Mouse (Mus musculus): ENCODE measurements around the gene Hfe2. TPM values are rescaled to one million over a fixed set of nuclear protein-coding genes. Genes with fewer than 3 reads are reported as not detected.
A peak's percentile ranks its signal among the peaks of the same experiment; 100 is the strongest.
"Not testable (repeated sequence)": the region's sequence is repeated elsewhere in the genome, so short reads cannot be mapped to it uniquely, and the experiment has no call there.

Hfe2 gene
- total RNA-seq, 2 experiments from 2014 or later = 1.7 to 1.8 TPM

DNA sequence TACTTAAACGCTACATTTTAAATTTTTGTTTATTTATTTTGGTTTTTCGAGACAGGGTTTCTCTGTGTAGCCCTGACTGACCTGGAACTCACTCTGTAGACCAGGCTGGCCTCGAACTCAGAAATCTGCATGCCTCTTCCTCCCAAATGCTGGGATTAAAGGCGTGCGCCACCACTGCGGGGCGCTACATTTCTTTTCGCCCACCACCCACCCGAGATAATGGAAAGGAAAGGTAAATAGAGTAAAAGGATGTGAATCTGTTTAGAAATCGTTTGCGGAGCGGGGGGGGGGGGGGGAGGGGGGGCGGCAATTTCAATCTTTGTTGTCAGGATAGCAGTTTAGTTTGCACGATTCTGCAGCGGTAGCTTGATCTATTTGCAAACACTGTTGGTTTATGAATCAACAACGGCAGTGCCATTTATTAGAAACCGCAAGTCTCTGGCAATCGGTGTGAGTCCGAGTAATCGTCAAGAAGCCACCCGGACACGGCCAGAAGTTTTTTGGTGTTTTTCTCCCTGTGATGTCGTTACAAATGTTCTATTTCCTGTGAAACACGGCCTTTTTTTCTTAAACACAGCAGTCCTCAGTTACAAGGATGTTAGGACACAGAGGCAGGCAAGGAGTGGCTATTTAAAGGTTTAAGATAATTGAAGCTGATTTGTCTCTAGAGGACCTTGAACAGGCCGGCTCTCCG, 37.2 kb upstream of the Hfe2 start:
- intact Hi-C loops (cut with DNase I) = no loop called here
- peak overlapping the region; percentile 48 for H3K4me3 ChIP-seq
- peak overlapping the region; percentile 76; the same call in 1 of the 2 replicates for H3K27ac ChIP-seq
- peak; percentile 17 for TF ChIP-seq CTCF (IDR thresholded peaks at IDR 0.05)
- no peak for DNase-seq (ENCODE audit: extremely low spot score in 1 of 2, low spot score in 2 of 2)

DNA sequence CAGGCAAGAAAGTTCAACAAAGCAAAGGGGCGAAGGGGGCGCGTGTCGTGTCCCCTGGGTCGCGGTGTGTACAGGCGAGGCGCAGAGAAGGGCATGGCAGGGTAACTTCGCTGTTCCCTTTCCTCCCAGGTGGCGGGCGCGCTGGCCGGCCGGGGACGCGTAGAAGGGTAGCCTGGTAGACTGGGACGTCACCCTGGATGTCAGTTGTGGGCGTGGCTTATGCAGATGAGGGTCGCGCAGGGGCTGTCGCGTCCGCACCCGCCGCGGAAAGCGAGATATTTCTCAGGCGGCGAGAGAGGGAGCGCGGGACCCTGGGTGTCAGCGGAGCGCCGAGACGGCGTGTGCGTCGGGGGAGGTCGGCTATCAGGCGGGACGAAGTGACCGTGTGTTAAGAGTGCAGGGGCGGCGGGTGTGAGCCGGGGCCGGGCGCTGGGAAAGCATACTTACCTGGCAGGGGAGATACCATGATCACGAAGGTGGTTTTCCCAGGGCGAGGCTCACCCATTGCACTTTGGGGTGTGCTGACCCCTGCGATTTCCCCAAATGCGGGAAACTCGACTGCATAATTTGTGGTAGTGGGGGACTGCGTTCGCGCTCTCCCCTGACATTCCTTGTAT, 36.6 kb upstream of the Hfe2 start:
- H3K4me3 ChIP-seq = peak overlapping the region; percentile 48
- H3K27ac ChIP-seq = peak overlapping the region; percentile 76; the same call in 1 of the 2 replicates
- DNase-seq (ENCODE audit: extremely low spot score in 1 of 2, low spot score in 2 of 2); intact Hi-C loops (cut with DNase I): not testable (repeated sequence)

DNA sequence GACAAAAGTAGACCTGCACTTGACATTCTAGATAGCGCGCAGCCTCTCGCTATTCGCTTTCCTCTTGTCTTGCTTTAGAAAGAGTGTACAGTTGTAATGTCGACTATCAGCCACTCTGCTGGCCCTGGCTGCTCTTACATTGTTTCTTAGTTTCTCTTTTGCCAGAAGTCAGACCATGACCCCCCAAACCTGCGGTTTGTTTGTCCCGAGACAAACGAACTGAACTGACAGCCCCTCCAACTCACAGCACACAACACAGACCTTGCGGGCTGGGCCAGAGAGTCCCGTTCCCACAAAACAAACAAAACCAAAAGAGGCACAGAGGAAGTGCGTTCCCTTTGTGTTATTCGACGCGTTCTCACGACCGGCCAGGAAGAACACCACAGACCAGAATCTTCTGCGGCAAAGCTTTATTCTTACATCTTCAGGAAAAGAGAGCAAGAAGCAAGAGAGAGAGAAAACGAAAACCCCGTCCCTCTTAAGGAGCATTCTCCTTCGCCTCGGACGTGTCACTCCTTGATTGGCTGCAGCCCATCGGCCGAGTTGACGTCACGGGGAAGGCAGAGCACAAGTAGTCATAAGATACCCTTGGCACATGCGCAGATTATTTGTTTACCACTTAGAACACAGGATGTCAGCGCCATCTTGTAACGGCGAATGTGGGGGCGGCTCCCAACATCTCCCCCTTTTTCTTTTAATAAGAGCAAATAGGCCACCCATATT, 35.9 kb upstream of the Hfe2 start:
- DNase-seq (ENCODE audit: extremely low spot score in 1 of 2, low spot score in 2 of 2); intact Hi-C loops (cut with DNase I): not testable (repeated sequence)
- Histone ChIP-seq H3K4me3 (0 out of 2 replicates have a peak overlapping the region, but pooled peaks have one; percentile 29), H3K27ac (peak overlapping the region; percentile 84)

DNA sequence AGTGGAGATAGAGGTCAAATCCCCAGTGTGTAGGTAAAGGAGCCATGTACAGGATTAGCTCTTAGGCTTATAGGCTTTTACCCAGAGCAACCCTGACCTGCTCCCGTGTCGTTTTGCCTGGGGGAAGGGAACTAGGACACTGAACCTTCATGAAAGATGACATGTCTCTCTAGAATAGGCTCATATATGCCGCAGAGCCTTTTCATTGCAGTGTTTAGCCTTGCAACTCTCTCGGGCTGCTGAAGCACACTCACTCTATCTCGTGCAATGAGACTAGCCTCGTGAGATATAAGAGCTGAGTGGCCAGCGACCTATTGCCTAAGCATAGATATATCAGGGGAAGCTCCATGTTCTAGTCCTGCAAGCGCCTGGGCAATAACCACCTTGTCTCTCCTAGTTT, 35.3 kb upstream of the Hfe2 start:
- H3K27ac ChIP-seq = peak overlapping the region; percentile 81
- DNase-seq (ENCODE audit: extremely low spot score in 1 of 2, low spot score in 2 of 2); intact Hi-C loops (cut with DNase I); H3K4me3 ChIP-seq: not testable (repeated sequence)

DNA sequence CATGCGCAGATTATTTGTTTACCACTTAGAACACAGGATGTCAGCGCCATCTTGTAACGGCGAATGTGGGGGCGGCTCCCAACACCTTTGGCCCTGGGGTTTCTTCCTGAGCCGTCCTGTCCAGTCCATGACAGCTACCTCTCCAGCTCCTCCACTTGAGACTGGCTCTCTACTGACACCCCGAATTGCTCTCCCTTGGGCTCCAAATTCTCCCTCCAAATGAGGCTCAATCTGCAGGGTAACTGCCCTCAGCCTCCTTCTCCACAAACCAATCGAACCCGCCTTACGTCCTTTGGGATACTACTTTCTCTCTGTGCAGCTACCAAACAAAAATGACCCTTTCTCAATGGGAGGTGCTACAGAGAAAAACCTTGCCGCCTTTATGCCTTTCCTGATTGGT, 30.5 kb upstream of the Hfe2 start:
- H3K4me3 ChIP-seq; H3K27ac ChIP-seq; DNase-seq (ENCODE audit: extremely low spot score in 1 of 2, low spot score in 2 of 2); intact Hi-C loops (cut with DNase I): not testable (repeated sequence)

DNA sequence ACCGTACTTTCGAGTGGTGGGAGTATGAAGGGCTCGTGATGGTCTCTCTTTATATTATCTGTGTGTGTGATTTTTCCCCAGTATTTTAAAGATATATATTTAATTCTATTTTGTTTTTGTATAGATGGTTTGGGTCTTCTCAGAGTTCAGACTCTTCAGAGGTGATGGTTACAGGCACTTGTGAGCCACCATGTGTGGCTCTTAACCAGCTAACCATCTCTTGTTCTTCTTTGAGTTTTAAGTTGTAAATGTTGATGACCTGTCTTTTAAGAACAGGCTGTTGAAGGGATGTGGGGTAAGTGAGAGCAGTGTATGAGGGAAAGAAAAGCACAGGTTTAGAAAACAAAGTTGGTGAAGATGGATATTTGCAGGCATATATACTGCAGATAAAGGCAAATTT, 30.1 kb upstream of the Hfe2 start:
- no peak overlapping the region for H3K27ac ChIP-seq
- no peak overlapping the region for H3K4me3 ChIP-seq
- intact Hi-C loops (cut with DNase I) = no loop called here
- no peak for TF ChIP-seq CTCF (IDR thresholded peaks at IDR 0.05)
- no peak for DNase-seq (ENCODE audit: extremely low spot score in 1 of 2, low spot score in 2 of 2)

DNA sequence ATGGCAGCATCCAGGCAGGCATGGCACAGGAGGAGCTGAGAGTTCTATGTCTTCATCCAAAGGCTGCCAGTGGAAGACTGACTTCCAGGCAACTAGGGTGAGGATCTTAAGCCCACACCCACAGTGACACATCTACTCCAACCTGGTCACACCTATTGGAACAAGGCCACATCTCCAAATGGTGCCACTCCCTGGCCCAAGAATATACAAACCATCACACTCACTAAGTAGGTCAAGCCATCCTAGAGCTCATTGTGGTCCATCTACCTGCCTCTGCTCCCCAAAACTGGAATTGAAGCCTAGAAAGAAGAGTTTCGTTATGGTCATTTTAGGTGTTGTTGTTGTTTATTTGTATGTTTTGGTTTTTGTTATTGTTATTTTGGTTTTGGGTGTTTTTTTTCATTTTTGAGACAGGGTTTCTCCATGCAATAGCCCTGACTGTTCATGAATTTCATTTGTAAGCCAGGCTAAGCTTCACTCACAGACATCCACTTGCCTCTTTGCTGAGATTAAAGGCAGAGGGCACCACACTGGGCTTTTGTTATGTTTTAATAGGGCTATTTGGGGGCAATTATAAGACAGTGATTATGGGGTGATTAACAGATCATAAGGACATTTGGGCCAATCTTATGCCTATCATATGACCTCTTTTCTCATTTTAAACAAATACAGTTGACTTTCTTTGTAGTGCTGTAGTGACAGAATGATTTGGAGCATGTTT, 29.3 kb upstream of the Hfe2 start:
- intact Hi-C loops (cut with DNase I) = no loop called here
- TF ChIP-seq CTCF (IDR thresholded peaks at IDR 0.05) = no peak
- no peak overlapping the region for H3K4me3 ChIP-seq

DNA sequence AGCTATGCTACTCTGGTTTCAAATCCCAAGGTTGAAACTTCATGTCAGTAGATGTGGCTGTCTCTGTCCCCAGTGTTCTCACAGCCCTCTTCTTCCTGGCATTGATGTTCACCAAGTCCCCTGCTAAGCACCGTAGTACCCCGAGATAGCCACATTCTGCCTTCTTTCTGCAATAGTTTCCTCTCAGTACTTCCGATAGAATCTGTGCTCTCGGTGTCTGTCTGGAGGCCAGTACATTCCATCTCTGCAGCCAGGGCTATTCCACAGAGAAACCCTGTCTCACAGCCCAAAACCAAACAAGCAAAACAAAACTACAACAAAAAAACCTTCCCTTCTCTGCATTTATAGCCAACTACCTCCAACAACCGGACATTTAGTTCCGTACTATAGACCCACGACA, 28.8 kb upstream of the Hfe2 start:
- DNase-seq (ENCODE audit: extremely low spot score in 1 of 2, low spot score in 2 of 2) = no peak
- intact Hi-C loops (cut with DNase I) = no loop called here
- no peak for TF ChIP-seq CTCF (IDR thresholded peaks at IDR 0.05)
- H3K27ac ChIP-seq = no peak overlapping the region
- no peak overlapping the region for H3K4me3 ChIP-seq

More for the DNA sequence above, 29.3 kb upstream of the Hfe2 start:
- DNase-seq (ENCODE audit: extremely low spot score in 1 of 2, low spot score in 2 of 2) = no peak
- H3K27ac ChIP-seq = no peak overlapping the region

DNA sequence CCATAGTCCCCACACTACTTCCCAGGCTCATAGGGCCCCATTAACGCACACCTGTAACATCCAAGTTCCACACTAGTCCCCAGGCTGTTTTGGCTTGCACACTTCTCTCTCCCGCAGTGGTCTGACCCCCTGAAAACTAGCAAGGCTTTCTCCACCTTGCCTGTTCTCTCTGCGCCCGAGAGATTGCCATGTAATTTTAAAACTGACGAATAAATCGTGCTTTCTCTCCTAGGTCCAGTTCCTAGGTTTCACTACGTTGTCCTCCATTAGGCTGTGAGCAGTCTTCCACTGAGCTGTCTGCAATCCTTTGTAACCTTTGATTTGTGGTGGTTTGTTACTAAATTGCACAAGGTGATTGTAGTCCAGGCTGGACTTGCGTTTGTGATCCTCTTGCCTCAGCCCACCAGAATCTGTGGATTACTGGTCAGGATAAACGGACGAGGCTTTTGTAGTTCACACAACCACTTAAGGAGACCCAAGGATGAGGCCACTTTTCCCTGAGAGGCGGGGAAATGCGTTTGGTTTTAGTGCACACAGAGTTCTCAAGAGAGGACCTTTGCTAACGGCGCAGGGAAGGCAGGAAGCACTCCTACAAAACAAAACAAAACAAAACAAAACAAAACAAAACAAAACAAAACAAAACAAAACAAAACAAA, 28.2 kb upstream of the Hfe2 start:
- intact Hi-C loops (cut with DNase I); DNase-seq (ENCODE audit: extremely low spot score in 1 of 2, low spot score in 2 of 2); H3K27ac ChIP-seq: not testable (repeated sequence)
- peak overlapping the region; percentile 50 for H3K4me3 ChIP-seq

DNA sequence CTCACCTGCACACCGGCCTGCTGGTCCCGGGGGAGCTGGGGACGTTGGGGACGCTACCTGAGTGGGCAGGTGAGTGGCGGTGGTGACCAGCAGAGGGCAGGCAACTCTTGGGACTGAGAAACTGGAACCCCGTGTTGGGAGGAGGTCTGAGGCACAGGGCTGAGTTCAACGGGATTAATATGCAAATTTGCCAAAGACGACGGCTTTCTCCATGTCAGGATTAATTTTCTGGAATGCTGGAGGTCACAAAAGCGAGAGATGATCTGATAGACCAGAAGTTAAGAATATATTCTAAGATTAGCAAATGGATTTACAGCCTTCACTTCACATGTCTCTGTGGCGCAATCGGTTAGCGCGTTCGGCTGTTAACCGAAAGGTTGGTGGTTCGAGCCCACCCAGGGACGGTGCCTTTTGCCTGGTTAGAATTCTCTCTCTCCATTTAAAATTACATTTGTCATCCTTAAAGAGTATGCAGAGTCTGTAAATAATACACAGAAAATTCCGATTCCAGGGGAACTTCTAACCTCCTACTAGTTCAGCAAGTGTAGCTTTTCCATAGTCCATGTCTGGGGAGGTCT, 27.4 kb upstream of the Hfe2 start:
- intact Hi-C loops (cut with DNase I) = no loop called here
- Histone ChIP-seq H3K4me3 (peak overlapping the region; percentile 50), H3K27ac (no peak overlapping the region)
- TF ChIP-seq CTCF (IDR thresholded peaks at IDR 0.05) = peak; percentile 65
- DNase-seq (ENCODE audit: extremely low spot score in 1 of 2, low spot score in 2 of 2) = peak; percentile 85 to 88

Measured in left cerebral cortex, adult 2 months (tissue).